Mouse (Mus musculus) myocyte (in vitro differentiated cells): ENCODE measurements around the gene Rnf38.

Source experiments
- E2F4 ChIP-seq: IDR thresholded peaks from one replicate; pipeline ENCODE4 v1.6.1; 2011; ENCODE audit warnings: mild to moderate bottlenecking, control low read depth, moderate library complexity; ENCODE audit not compliant: insufficient read depth
- MAX ChIP-seq: IDR thresholded peaks from one replicate; pipeline ENCODE4 v1.6.1; 2011; ENCODE audit warnings: low read depth, mild to moderate bottlenecking, control low read depth
- MYOD1 ChIP-seq, 3 experiments: IDR thresholded peaks; one replicate each; pipeline ENCODE4 v1.6.1; 2011; ENCODE audit warnings: control low read depth in 2 of 3, low read depth in 2 of 3, mild to moderate bottlenecking in 2 of 3, moderate library complexity in 1 of 3; ENCODE audit not compliant: insufficient read length in 2 of 3, control insufficient read depth in 1 of 3
- MYOG ChIP-seq, 3 experiments: IDR thresholded peaks; one replicate each; pipeline ENCODE4 v1.6.1; 2011; ENCODE audit warnings: control low read depth in 2 of 3, low read depth in 2 of 3, mild to moderate bottlenecking in 2 of 3; ENCODE audit not compliant: insufficient read length in 2 of 3, control insufficient read depth in 1 of 3, insufficient read depth in 1 of 3
- POLR2A ChIP-seq: IDR thresholded peaks from one replicate; pipeline ENCODE4 v1.6.1; 2011; ENCODE audit warnings: low read depth, mild to moderate bottlenecking, control low read depth, moderate library complexity; ENCODE audit not compliant: insufficient read length
- POLR2AphosphoS2 ChIP-seq: IDR thresholded peaks from one replicate; pipeline ENCODE4 v1.6.1; 2011; ENCODE audit warnings: low read depth, control low read depth; ENCODE audit not compliant: insufficient read length
- REST ChIP-seq: IDR thresholded peaks from one replicate; pipeline ENCODE4 v1.6.1; 2011; ENCODE audit warnings: mild to moderate bottlenecking, control low read depth, moderate library complexity; ENCODE audit not compliant: insufficient read depth, insufficient read length
- SRF ChIP-seq: IDR thresholded peaks from one replicate; pipeline ENCODE4 v1.6.1; 2011; ENCODE audit warnings: low read depth; ENCODE audit not compliant: control insufficient read depth, insufficient read length
- TCF12 ChIP-seq: IDR thresholded peaks from one replicate; pipeline ENCODE4 v1.6.1; 2011; ENCODE audit warnings: mild to moderate bottlenecking, control low read depth; ENCODE audit not compliant: poor library complexity, insufficient read depth, severe bottlenecking
- USF1 ChIP-seq: IDR thresholded peaks from one replicate; pipeline ENCODE4 v1.6.1; 2011; ENCODE audit warnings: low read depth, mild to moderate bottlenecking, control low read depth, moderate library complexity

DNA sequence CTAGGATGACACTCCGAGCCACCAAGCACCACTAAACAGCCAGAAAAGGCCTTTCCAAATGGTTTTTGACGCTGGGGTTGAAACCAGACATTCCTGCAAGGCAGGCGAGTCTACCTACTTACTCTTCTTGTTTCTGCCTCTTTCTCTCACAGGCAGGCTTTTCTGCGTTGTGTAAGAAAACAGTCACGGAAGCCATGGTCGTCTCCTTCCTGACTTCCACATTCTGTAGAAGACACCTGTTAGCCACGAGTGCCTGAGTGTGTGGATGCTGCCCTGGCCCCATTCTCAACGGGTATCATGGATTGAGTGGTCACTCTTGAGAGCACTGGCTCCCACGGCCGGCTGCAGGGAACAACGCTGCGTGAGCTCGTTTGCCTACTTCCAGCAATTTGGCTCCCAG is 118.5 kb downstream of the Rnf38 start:
- TF ChIP-seq POLR2A (no peak), MYOG (IDR thresholded peaks at IDR 0.05; ENCODE audit: control insufficient read depth in 1 of 3, insufficient read depth in 1 of 3, insufficient read length in 2 of 3, low read depth in 2 of 3) (no peak), E2F4 (no peak), MAX (no peak), SRF (no peak), REST (no peak), MYOD1 (IDR thresholded peaks at IDR 0.05; ENCODE audit: control insufficient read depth in 1 of 3, insufficient read length in 2 of 3, low read depth in 2 of 3) (no peak), TCF12 (no peak), USF1 (no peak), POLR2AphosphoS2 (no peak)
